Mouse (Mus musculus): ENCODE data around the gene Slc25a43. TPM values are rescaled to one million over a fixed set of nuclear protein-coding genes. Genes with fewer than 3 reads are reported as not detected.
"Not testable (repeated sequence)": the region's sequence is repeated elsewhere in the genome, so short reads cannot be mapped to it uniquely, and the experiment has no call there.

The Slc25a43 gene
- total RNA-seq, 2 experiments from 2014 or later, result 0.41 TPM; not detected in 1

GRCm38 (mm10) chrX:36794571-36794970, 51.1 kb downstream of the Slc25a43 start:
- TF ChIP-seq CTCF (IDR thresholded peaks at IDR 0.05), result no peak
- intact Hi-C loops (cut with DNase I), result no loop called here

GRCm38 (mm10) chrX:36795424-36796162, 52.1 kb downstream of the Slc25a43 start, which contains the start of gene Slc25a5:
Gene Slc25a5, plus strand, starts transcription at chrX:36795651.
- peak within 1 kb of the TSS; percentile 71 for H3K4me3 ChIP-seq
- H3K27ac ChIP-seq, result peak within 1 kb of the TSS; percentile 93
- DNase-seq (ENCODE audit: extremely low spot score in 1 of 2, low spot score in 2 of 2), result peak; percentile 74 to 83
- TF ChIP-seq CTCF (IDR thresholded peaks at IDR 0.05), result no peak
- intact Hi-C loops (cut with DNase I), result loop anchor here (1.0 to 5.0 kb wide), 3 partner anchors 13 to 153 kb away; no protein-coding TSS in a partner anchor

More at GRCm38 (mm10) chrX:36794571-36794970, 51.1 kb downstream of the Slc25a43 start:
- DNase-seq (ENCODE audit: extremely low spot score in 1 of 2, low spot score in 2 of 2), result no peak
- Histone ChIP-seq H3K27ac (no peak overlapping the region), H3K4me3 (no peak overlapping the region)

GRCm38 (mm10) chrX:36796163-36796581, 52.7 kb downstream of the Slc25a43 start:
- H3K4me3 ChIP-seq, result peak overlapping the region; percentile 71
- peak; percentile 92 for TF ChIP-seq CTCF (IDR thresholded peaks at IDR 0.05)
- intact Hi-C loops (cut with DNase I), result loop anchor here (1.0 to 5.0 kb wide), 3 partner anchors 12 to 154 kb away; no protein-coding TSS in a partner anchor
- DNase-seq (ENCODE audit: extremely low spot score in 1 of 2, low spot score in 2 of 2), result peak; percentile 86
- peak overlapping the region; percentile 93 for H3K27ac ChIP-seq

GRCm38 (mm10) chrX:36796734-36797133, 53.3 kb downstream of the Slc25a43 start:
- Histone ChIP-seq H3K27ac (peak overlapping the region; percentile 93), H3K4me3 (peak overlapping the region; percentile 71)
- intact Hi-C loops (cut with DNase I), result loop anchor here (1.0 to 5.0 kb wide), 3 partner anchors 12 to 154 kb away; no protein-coding TSS in a partner anchor
- DNase-seq (ENCODE audit: extremely low spot score in 1 of 2, low spot score in 2 of 2), result not testable (repeated sequence)

GRCm38 (mm10) chrX:36799131-36799879, 55.8 kb downstream of the Slc25a43 start:
- no peak for TF ChIP-seq CTCF (IDR thresholded peaks at IDR 0.05)
- no peak for DNase-seq (ENCODE audit: extremely low spot score in 1 of 2, low spot score in 2 of 2)
- Histone ChIP-seq H3K4me3 (no peak overlapping the region), H3K27ac (no peak overlapping the region)
- intact Hi-C loops (cut with DNase I), result loop anchor here (5.0 kb wide), 2 partner anchors 37 to 157 kb away; no protein-coding TSS in a partner anchor

GRCm38 (mm10) chrX:36803189-36803588, 59.7 kb downstream of the Slc25a43 start:
- H3K4me3 ChIP-seq, result no peak overlapping the region
- no peak overlapping the region for H3K27ac ChIP-seq
- TF ChIP-seq CTCF (IDR thresholded peaks at IDR 0.05), result no peak
- DNase-seq (ENCODE audit: extremely low spot score in 1 of 2, low spot score in 2 of 2), result no peak
- intact Hi-C loops (cut with DNase I), result no loop called here

GRCm38 (mm10) chrX:36804196-36804595, 60.7 kb downstream of the Slc25a43 start:
- DNase-seq (ENCODE audit: extremely low spot score in 1 of 2, low spot score in 2 of 2), result no peak

GRCm38 (mm10) chrX:36805466-36806235, 62.2 kb downstream of the Slc25a43 start:
- intact Hi-C loops (cut with DNase I), result no loop called here
- no peak for DNase-seq (ENCODE audit: extremely low spot score in 1 of 2, low spot score in 2 of 2)
- no peak for TF ChIP-seq CTCF (IDR thresholded peaks at IDR 0.05)
- H3K27ac ChIP-seq, result no peak overlapping the region
- no peak overlapping the region for H3K4me3 ChIP-seq

More at GRCm38 (mm10) chrX:36804196-36804595, 60.7 kb downstream of the Slc25a43 start:
- H3K4me3 ChIP-seq, result no peak overlapping the region
- intact Hi-C loops (cut with DNase I), result no loop called here
- no peak for TF ChIP-seq CTCF (IDR thresholded peaks at IDR 0.05)
- no peak overlapping the region for H3K27ac ChIP-seq

GRCm38 (mm10) chrX:36807360-36808317, 64.2 kb downstream of the Slc25a43 start:
- intact Hi-C loops (cut with DNase I), result loop anchor here (1.0 kb wide), 1 partner anchor 11 kb away; no protein-coding TSS in a partner anchor
- H3K4me3 ChIP-seq, result peak overlapping the region; percentile 49
- TF ChIP-seq CTCF (IDR thresholded peaks at IDR 0.05), result peak; percentile 79
- H3K27ac ChIP-seq, result peak overlapping the region; percentile 79
- peak; percentile 85 to 87 for DNase-seq (ENCODE audit: extremely low spot score in 1 of 2, low spot score in 2 of 2)

- intact Hi-C loops (cut with DNase I), result loop anchor here (1.0 kb wide), 1 partner anchor 12 kb away; no protein-coding TSS in a partner anchor
- peak overlapping the region; percentile 36; the same call in 1 of the 2 replicates for H3K27ac ChIP-seq
- peak overlapping the region; percentile 49; the same call in 1 of the 2 replicates for H3K4me3 ChIP-seq
- TF ChIP-seq CTCF (IDR thresholded peaks at IDR 0.05), result no peak
- no peak for DNase-seq (ENCODE audit: extremely low spot score in 1 of 2, low spot score in 2 of 2)
Observed at GRCm38 (mm10) chrX:36808318-36808683, 64.8 kb downstream of the Slc25a43 start.
